Mouse (Mus musculus) lung, postnatal 0 days (tissue): Measurements from ENCODE around the gene Esrra. TPM values are rescaled to one million over a fixed set of nuclear protein-coding genes. Genes with fewer than 3 reads are reported as not detected.
A peak's percentile ranks its signal among the peaks of the same experiment; 100 is the strongest.

Experiments used
- ATAC-seq: fragments of 200-750 bp; cut with Nextera tagmentation; 2 replicates; pipeline ENCODE4 v1.8.0; 2017; ENCODE audit warnings: moderate library complexity
- DNase-seq: peaks from one replicate; pipeline ENCODE4 v3.0.0-alpha.2; 2016; ENCODE audit warnings: low spot score
- H3K27ac ChIP-seq: fragments of 300-500 bp; sonication (generic); 2 replicates; pipeline ENCODE4 v1.5.1; 2014; ENCODE audit warnings: antibody characterized with exemption, mild to moderate bottlenecking, low read length, mixed read lengths
- H3K27me3 ChIP-seq: fragments of 300-500 bp; sonication (generic); replicated peaks from 2 replicates; pipeline ENCODE4 v1.6.1; 2014; ENCODE audit warnings: low read length, mixed read lengths; ENCODE audit not compliant: insufficient read depth
- H3K36me3 ChIP-seq: fragments of 300-500 bp; sonication (generic); 2 replicates; pipeline ENCODE4 v1.6.1; 2014; ENCODE audit warnings: low read length, mixed read lengths; ENCODE audit not compliant: insufficient read depth
- H3K4me1 ChIP-seq: fragments of 300-500 bp; sonication (generic); 2 replicates; pipeline ENCODE4 v1.6.1; 2014; ENCODE audit warnings: antibody characterized with exemption, low read depth, low read length, mixed read lengths; ENCODE audit not compliant: insufficient read depth
- H3K4me2 ChIP-seq: fragments of 300-500 bp; sonication (generic); replicated peaks from 2 replicates; pipeline ENCODE4 v1.6.1; 2014; ENCODE audit warnings: low read depth, mild to moderate bottlenecking, low read length, moderate library complexity, mixed read lengths
- H3K4me3 ChIP-seq: fragments of 300-500 bp; sonication (generic); 2 replicates; pipeline ENCODE4 v1.5.1; 2014; ENCODE audit warnings: low read depth, low read length
- H3K9ac ChIP-seq: fragments of 300-500 bp; sonication (generic); replicated peaks from 2 replicates; pipeline ENCODE4 v1.6.1; 2014; ENCODE audit warnings: low read depth, mild to moderate bottlenecking
- H3K9me3 ChIP-seq: fragments of 300-500 bp; sonication (generic); 2 replicates; pipeline ENCODE4 v1.6.1; 2016; ENCODE audit warnings: low read length, mixed read lengths
- CTCF ChIP-seq: IDR thresholded peaks from 2 replicates; pipeline ENCODE4 v1.5.1; 2016; ENCODE audit warnings: antibody characterized with exemption, mild to moderate bottlenecking
- EP300 ChIP-seq: IDR thresholded peaks from 2 replicates; pipeline ENCODE4 v1.6.1; 2016; ENCODE audit warnings: antibody characterized with exemption, mild to moderate bottlenecking, control low read depth
- WGBS: fragments of 180-500 bp; shearing (Covaris S2); extraction: QIAGEN DNeasy Blood & Tissue Kit; methylation state at CpG from one replicate; pipeline ENCODE4 v1.1.7; 2014; 5-methylcytosine and 5-hydroxymethylcytosine counted together
- polyA plus RNA-seq: library from polyadenylated mRNA; unstranded; fragments of >200 nt; fragmentation: Nextera tagmentation; extraction: Ambion mirVana; gene quantifications from 2 replicates; pipeline ENCODE4 v1.2.1, GENCODE M21; 2015

Gene Esrra
- polyA plus RNA-seq, 1 experiment from 2014 or later: 12.8 TPM

DNA sequence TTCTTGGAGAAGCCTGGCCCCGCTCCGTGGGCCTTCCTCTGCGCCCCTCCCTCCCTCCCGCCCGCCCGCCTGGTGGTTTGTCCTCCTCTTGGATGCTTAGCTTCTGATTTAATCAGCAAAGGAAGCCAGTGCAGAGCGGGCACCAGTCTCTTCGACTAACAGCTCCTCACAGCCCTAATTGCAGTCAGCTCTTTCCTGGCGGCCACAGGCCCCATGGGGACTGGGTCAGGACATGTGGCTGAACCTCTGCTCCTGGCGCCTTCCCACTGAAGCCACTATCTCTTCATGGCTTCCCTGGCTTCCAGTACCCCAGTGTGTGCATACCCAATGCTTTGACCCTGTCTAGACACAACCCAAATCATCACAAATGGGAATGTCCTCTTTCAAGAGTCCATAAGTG, 34.8 kb upstream of the Esrra start:
- Histone ChIP-seq H3K27ac (no peak overlapping the region), H3K4me2 (no peak overlapping the region), H3K4me3 (no peak overlapping the region), H3K36me3 (peaks cover 41% of the 10 kb centered on the region), H3K9me3 (no peaks in the 10 kb centered on the region), H3K9ac (no peak overlapping the region), H3K27me3 (no peaks in the 10 kb centered on the region), H3K4me1 (peaks cover 16% of the 10 kb centered on the region; the same call in 1 of the 2 replicates)
- 87% methylated on average over 10 of the region's 10 CpGs for WGBS
- ATAC-seq: no peak
- no peak for DNase-seq
- TF ChIP-seq EP300: no peak
- no peak for TF ChIP-seq CTCF

DNA sequence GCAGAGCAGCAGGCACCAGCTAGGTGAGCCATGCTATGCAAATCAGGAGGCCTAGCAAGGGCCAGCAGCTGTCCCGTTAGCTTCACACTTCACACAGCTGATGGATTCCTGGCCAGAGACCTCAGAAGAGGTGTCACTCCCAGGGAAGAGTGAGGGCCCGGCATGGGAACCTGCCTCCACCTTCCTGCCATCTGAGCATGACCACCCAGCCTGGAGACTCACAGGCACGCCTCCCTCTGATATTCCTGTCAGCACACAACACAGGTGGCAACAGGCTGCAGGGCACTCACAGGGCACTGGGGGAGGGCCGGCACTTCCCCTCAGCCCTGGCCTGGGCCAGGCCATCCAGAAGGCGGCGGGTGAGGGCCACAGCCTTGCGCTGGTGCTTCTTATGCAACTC, 33.8 kb upstream of the Esrra start:
- 78% methylated on average over 7 of the region's 7 CpGs for WGBS
- no peaks in the 10 kb centered on the region for H3K9me3 ChIP-seq
- TF ChIP-seq CTCF (no peak), EP300 (no peak)
- H3K4me3 ChIP-seq: no peak overlapping the region
- no peak for DNase-seq
- no peak for ATAC-seq
- peaks cover 16% of the 10 kb centered on the region; the same call in 1 of the 2 replicates for H3K4me1 ChIP-seq
- peaks cover 41% of the 10 kb centered on the region for H3K36me3 ChIP-seq
- no peaks in the 10 kb centered on the region for H3K27me3 ChIP-seq
- no peak overlapping the region for H3K27ac ChIP-seq
- H3K4me2 ChIP-seq: no peak overlapping the region
- no peak overlapping the region for H3K9ac ChIP-seq

DNA sequence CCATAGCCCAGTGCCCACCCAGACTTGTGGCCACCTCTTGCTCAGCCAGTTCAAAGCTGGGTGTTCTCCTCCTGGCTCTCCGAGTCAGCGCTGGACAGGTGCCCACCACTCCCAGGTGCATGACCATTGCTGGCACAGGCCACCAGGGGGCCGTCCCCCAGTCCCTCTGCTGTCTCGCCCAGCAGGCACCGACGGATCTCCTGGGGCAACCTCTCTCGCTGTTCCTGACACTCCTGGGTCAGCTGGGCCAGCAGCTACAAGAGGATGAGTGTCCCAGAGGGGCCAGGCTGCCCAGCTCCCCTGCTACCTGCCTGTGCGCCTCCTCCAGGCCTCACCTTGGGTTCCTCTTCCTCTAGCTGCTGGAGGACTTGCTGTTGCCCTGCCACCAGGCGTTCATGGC, 32.4 kb upstream of the Esrra start:
- Histone ChIP-seq H3K4me1 (peaks cover 16% of the 10 kb centered on the region; the same call in 1 of the 2 replicates), H3K36me3 (peaks cover 32% of the 10 kb centered on the region), H3K4me2 (no peak overlapping the region), H3K27me3 (no peaks in the 10 kb centered on the region), H3K27ac (peak overlapping the region; percentile 99), H3K9me3 (no peaks in the 10 kb centered on the region), H3K9ac (no peak overlapping the region), H3K4me3 (no peak overlapping the region)
- DNase-seq: peak; percentile 77
- ATAC-seq: no peak
- TF ChIP-seq EP300 (no peak), CTCF (peak; percentile 74)
- WGBS: 40% methylated on average over 9 of the region's 9 CpGs

DNA sequence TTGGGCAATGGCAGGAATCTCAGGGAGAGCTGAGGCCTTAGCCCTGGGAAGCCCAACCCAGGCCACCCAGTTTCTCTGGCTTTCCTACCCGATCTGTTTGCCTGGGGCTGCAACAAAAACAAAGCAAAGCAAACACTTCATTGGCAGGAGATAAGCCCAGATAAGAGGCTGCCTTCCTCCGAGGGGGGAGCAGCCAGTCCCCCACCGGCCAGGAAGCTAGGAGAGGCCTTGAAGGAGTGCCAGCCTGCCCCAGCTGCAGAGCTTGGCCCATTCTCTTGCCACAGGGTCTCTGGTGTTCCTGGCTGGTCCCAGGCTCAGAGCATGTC, 31.1 kb upstream of the Esrra start:
- no peak for TF ChIP-seq CTCF
- TF ChIP-seq EP300: peak; percentile 59
- WGBS: 6% methylated on average over 3 of the region's 3 CpGs
- Histone ChIP-seq H3K4me3 (peak overlapping the region; percentile 8; the same call in 1 of the 2 replicates), H3K36me3 (peaks cover 20% of the 10 kb centered on the region; the same call in 1 of the 2 replicates), H3K9me3 (no peaks in the 10 kb centered on the region), H3K4me2 (peak overlapping the region; percentile 91), H3K27me3 (no peaks in the 10 kb centered on the region), H3K27ac (peak overlapping the region; percentile 99), H3K4me1 (peaks cover 16% of the 10 kb centered on the region; the same call in 1 of the 2 replicates), H3K9ac (peak overlapping the region; percentile 43)
- ATAC-seq: peak; percentile 60
- DNase-seq: peak; percentile 91

DNA sequence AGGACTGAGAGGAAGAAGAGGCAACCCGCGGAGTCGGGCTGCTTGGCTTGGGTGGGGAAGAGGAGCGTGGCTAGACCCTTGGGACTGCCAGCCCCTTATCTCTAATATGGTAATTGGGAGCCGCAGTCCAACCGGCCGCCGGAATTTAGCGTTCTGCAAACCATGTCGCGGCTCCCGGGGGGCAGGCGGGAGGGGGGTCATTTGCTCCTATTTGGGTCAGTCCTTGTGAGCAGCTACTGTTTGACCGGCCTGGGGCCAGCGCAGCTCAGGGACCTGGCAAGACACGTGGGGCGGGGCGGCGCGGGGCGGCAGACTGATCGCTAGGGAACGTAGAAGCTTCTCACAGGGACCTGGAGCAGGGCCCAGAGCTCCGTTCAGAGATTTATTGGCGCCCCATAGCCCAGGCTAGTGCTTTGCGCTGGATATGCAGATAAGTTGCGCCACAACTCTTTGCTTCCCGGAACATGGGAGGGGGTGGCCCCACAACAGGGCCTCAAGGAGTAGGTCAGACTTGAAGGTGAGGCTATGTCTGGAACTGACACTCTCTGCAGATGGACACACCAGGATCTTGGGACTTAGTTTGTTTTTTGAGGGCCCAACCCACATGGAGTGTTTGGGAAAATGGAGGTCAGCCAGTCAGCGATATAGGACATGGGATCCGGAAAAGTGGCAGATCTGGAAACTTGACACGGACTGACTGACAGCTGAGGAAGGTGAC, 30.5 kb upstream of the Esrra start:
- peak overlapping the region; percentile 64 for H3K4me3 ChIP-seq
- 0 out of 2 replicates have a peak, but pooled peaks cover 16% of the 10 kb centered on the region for H3K36me3 ChIP-seq
- peak overlapping the region; percentile 91 for H3K4me2 ChIP-seq
- H3K9me3 ChIP-seq: no peaks in the 10 kb centered on the region
- TF ChIP-seq EP300 (no peak; the same call in 1 of the 2 replicates), CTCF (no peak)
- ATAC-seq: peak; percentile 71
- under 1% methylated on average over 31 of the region's 31 CpGs for WGBS
- H3K27me3 ChIP-seq: no peaks in the 10 kb centered on the region
- peak; percentile 93 for DNase-seq
- H3K4me1 ChIP-seq: peaks cover 16% of the 10 kb centered on the region; the same call in 1 of the 2 replicates
- H3K27ac ChIP-seq: peak overlapping the region; percentile 99
- H3K9ac ChIP-seq: peak overlapping the region; percentile 72

DNA sequence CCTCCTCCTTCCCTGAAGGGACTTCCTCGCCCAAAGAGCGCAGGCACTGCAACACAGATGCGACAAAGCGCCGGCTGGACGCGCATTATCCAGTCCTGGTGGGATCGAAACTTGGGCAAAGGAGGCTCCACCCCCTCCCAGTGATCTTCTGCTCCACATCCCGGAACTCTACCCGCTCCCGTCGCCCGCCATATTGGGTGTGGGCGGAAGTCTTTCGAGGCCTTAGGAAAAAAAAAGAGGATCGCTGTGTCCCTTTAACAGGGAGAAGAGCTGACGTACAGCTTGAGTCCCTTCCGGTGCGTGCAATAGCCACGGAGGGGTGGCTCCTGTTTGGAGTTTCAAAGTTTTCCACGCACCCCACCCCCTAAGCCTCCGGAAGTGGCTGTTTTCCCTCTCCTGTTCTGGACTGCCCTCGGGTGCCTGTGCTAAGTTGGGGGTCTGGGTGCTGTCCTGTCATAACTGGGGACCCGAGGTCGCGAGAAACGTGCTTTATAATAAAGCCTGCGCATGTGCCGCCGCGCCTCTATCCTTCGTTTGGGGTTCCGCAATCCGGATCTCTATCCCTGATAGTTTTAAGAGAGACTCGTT, 29.9 kb upstream of the Esrra start:
- 0 out of 2 replicates have a peak, but pooled peaks cover 9% of the 10 kb centered on the region for H3K36me3 ChIP-seq
- DNase-seq: peak; percentile 99
- peak; percentile 78 for ATAC-seq
- TF ChIP-seq CTCF: no peak; the same call in 1 of the 2 replicates
- TF ChIP-seq EP300: peak; percentile 96
- under 1% methylated on average over 35 of the region's 35 CpGs for WGBS
- H3K9me3 ChIP-seq: no peaks in the 10 kb centered on the region
- H3K27me3 ChIP-seq: no peaks in the 10 kb centered on the region
- peak overlapping the region; percentile 72 for H3K9ac ChIP-seq
- peaks cover 16% of the 10 kb centered on the region; the same call in 1 of the 2 replicates for H3K4me1 ChIP-seq
- peak overlapping the region; percentile 99 for H3K27ac ChIP-seq
- peak overlapping the region; percentile 91 for H3K4me2 ChIP-seq
- peak overlapping the region; percentile 64 for H3K4me3 ChIP-seq
